Mouse (Mus musculus): ENCODE results near the gene Pdk2.
A peak's percentile ranks its signal among the peaks of the same experiment; 100 is the strongest.

Pdk2 gene

DNA sequence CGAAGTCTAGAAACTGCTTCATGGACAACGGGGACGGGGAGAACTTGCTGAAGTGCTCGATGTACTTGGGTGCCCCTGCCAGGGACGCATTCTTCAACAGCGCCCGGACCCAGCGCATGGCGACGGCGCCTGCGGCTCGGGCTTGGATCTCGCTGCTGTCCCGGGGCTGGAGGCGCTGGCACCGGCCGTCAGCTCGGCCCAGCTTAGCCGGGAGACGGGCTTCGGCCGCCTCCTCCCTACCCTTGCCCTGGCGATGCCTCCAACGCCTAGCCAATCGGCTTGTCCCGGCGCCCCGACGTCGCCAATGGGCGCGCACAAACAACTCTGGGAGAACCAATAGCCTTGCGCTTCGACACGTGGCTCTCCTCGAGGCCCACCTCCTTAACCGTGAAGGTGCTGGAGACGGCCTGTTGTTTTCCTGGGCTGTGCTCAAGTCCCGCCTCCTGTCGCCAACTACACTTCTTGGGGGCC is at the start of gene Pdk2:
Pdk2 (minus strand) TSS at position 216 of the 471 bp plus-strand sequence.
- peak; percentile 98 for DNase-seq

DNA sequence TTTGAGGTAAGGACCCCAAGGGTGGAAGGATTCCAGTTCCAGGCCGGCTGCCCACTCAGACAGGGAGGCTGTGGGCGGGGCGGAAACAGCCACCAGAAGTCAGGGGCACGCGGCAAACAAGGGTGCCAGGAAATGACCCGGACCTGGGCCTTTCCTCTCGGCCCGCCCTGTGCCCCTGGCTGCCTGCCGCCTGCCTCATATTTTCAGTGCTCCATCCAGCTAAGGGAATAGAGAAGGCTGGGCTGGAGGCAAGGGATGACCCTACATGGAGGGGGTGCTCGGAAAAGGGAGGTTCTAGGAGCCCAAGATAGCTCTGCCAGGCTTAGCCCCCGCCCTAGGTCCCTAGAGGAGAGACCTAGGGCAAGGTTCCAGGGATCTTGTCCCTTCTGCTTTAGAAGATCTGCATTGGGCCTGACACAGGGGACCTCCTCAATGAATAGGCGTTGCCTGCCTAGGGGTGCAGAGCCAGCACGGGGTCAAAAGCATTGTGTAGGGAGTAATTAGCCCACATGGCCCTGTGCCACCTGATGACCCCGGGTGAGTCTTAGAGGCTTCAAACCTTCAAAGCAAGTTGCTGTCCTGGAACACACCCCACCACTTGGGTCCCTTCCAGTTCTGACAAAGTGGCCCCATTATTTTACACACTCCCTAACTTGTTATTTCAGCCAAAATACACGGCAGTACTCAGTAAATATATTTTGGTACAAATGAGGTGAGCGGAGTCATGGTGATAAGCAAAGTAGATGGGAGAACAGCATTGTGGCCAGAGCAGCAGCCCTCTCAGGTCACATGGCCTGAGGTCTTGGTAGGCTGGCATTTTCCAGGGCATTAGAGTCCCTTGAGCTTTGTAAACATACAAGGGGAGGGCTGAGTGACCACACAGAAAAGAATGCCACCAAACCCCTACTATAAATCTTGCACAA is 48.0 kb upstream of the Pdk2 start:
- DNase-seq = no peak

DNA sequence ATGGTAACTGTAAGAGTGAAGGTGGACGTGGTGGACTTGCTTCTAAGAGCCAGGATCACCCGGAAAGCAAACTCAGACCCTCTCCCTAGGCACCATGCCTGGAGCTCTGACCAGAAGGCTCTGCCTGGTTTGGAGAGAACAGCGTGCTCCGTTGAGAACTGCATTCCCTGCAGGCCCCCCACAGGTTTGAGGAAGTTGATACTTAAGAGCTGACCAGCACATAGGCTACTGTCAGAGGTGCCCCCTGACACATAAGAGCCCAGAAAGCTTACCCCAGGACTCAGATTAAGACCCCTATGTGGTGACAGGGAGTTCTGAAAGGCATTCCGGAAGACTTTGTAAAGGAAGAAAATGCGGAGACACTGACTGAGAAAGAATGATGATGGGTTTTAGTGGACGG is 47.1 kb upstream of the Pdk2 start:
- no peak for DNase-seq

GRCm38 (mm10) chr11:95087301-95088228 is 46.4 kb upstream of the Pdk2 start:
- no peak for DNase-seq

DNA sequence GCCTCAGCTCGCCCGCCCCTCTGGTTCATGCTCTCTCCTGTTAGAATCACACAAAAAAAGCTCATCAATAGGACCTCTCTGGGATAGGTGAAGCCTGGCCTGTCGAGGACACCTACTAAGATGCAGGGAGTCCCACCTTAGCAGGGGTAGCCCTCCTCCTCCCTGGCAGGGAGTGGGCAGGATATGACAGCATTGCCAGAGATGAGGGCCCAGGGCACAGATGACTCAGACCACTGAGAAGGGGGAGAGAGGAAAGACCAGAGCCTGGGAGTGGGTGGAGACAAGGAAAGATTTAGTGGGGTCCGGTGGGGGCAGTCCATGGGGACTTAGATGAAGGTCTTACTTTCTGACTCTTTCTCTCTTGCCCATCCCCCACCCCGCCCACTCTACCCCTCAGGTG is 45.1 kb upstream of the Pdk2 start:
- DNase-seq = no peak

- no peak for DNase-seq
Measured at GRCm38 (mm10) chr11:95085710-95086109, 44.6 kb upstream of the Pdk2 start.

GRCm38 (mm10) chr11:95084811-95085382 is 43.7 kb upstream of the Pdk2 start:
- DNase-seq = no peak

- no peak for DNase-seq
Measured at GRCm38 (mm10) chr11:95084175-95084574, 43.0 kb upstream of the Pdk2 start.

- DNase-seq = no peak
Measured at GRCm38 (mm10) chr11:95082896-95083295, 41.7 kb upstream of the Pdk2 start.

DNA sequence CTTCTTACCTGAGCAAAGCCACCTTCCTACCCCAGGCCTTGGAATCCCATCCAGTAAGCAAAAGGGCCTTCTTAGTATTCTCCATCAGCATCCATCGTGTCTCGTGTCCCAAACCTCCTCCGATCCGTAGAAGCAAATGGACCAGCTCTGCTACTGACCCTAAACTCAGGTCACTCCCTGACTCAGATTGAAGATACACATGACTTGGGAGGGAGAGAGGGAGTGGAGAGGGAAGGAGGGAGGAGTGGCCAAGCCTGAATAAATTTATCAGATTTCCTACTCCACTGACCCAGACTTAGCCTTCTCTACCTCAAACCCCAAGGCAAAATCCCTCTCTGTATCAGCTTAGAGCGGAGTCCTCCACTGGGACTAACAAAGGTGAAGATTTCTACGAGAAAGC is 39.6 kb upstream of the Pdk2 start:
- no peak for DNase-seq

DNA sequence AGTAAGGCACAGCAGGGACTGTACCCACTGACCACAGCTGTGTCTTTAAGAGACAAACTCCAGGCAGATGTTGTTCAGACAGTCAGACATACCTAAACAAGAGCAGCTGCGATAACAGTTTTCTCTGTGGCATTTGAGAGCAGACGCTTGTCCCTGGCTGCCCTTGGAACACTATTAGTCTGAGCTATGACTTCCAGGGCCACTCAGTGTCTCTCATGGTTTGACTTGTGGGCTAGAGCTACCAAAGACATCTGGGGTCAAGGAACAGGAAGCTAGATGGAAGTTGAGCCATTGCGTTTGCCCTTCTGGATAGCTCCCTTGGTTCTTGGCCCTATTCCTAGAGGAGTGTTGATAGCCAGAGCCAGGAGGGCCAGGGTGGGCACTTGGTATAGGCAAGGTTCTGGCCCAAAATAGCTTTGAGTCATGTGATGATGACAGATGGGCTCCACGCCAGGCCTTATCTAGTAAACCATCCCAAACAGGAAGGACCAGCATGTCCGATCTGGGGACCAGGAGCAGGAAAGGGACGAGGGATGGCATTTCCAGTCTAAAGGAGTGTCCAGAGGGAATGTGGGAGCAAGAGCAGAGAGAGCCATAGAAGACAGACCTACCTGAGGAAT is 38.2 kb upstream of the Pdk2 start:
- no peak for DNase-seq

DNA sequence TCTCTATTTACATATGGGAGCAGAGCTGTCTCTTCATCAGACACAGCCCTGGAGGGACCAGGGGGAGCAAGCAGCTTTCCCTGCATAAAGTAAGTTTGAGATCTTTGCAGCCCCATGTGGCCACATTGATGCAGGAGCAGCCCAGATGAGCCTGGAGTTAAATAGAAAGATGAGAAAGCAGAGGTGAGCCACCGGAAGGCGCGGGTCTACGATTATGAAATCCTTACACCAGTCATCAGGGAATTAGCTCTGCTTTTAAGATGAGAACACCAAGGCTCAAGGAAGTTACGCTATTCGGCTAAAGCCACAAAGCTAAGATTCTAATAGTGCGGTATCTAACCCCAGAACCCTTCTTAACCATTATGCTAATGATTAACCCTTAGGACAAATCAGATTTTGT is 36.8 kb upstream of the Pdk2 start:
- no peak for DNase-seq

GRCm38 (mm10) chr11:95076536-95077111 is 35.5 kb upstream of the Pdk2 start, which contains the start of gene Itga3:
Itga3 (minus strand) TSS chr11:95076801.
- peak; percentile 31 for DNase-seq

GRCm38 (mm10) chr11:95076041-95076535 is 34.9 kb upstream of the Pdk2 start:
- DNase-seq = peak; percentile 13

- no peak for DNase-seq
Measured at GRCm38 (mm10) chr11:95075197-95076040, 34.3 kb upstream of the Pdk2 start.

DNA sequence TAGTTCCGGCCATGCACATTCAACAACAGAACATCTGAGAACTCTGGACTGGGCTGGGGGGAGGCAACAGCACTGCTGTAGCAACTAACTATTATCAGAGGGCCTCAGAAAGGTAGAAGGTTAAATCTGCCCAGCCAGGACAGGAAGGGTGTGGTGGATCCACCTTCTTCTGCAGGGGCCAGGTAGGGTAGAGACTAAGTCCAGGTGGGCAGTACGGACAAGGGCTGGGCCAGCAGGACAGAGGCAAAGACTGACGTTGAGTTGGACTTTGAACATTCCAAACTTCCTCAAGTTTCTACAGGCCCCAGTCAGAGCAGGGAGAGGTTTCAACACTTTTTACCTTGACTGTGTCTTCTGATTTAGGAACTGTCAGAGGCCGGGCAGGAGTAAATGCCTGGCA is 33.5 kb upstream of the Pdk2 start:
- no peak for DNase-seq

DNA sequence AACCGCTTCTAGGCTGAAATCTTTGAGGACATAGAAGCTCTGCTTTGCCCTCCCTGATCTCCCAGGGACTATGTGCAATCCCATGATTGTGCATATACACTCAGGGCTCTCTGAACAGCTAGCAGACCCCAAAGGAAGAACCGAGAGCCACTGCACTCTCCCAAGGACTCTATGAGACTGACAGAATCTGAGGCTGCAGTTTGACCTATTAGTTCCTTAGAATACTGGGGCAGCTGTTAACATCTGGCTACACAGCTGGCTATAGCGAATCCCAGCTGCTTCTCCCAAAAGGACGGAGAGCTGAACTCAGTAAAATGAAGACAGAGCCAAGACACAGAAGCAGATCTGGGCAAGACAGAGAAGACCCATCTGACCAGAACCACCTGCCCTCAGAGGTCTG is 32.7 kb upstream of the Pdk2 start:
- DNase-seq = no peak

- no peak for DNase-seq
Measured at GRCm38 (mm10) chr11:95072804-95073203, 31.6 kb upstream of the Pdk2 start.

- no peak for DNase-seq
Measured at GRCm38 (mm10) chr11:95072136-95072535, 31.0 kb upstream of the Pdk2 start.

GRCm38 (mm10) chr11:95071266-95071665 is 30.1 kb upstream of the Pdk2 start:
- no peak for DNase-seq
